Mouse (Mus musculus) kidney, postnatal 4 days (tissue): ENCODE measurements around the gene Sin3a.

Experiments used
- DNase-seq, 2 experiments: peaks; one replicate each; pipeline ENCODE4 v3.0.0; 2021; ENCODE audit warnings: mixed read lengths in 2 of 2

Gene Sin3a

GRCm38 (mm10) chr9:57071801-57072351, at the start of gene Sin3a:
TSS of gene Sin3a (plus strand) at chr9:57072040.
- DNase-seq = peak; percentile 75 to 83

- no peak for DNase-seq
Measured at GRCm38 (mm10) chr9:57031756-57032155, 40.1 kb upstream of the Sin3a start.

GRCm38 (mm10) chr9:57056237-57056636, 15.6 kb upstream of the Sin3a start:
- DNase-seq = peak; percentile 27 to 57

GRCm38 (mm10) chr9:57064164-57064563, 7.7 kb upstream of the Sin3a start:
- no peak for DNase-seq

- peak in 1 of 2 experiments; percentile 5 for DNase-seq
Measured at GRCm38 (mm10) chr9:57068266-57068665, 3.6 kb upstream of the Sin3a start.

- no peak for DNase-seq
Measured at GRCm38 (mm10) chr9:57070262-57070661, 1.6 kb upstream of the Sin3a start.

GRCm38 (mm10) chr9:57070800-57071545, 867 bp upstream of the Sin3a start:
- peak in 1 of 2 experiments; percentile 4 for DNase-seq

GRCm38 (mm10) chr9:57072526-57072988, 717 bp downstream of the Sin3a start:
- DNase-seq = no peak

GRCm38 (mm10) chr9:57072989-57073789, 1.3 kb downstream of the Sin3a start:
- DNase-seq = peak; percentile 95 to 98

GRCm38 (mm10) chr9:57073790-57074094, 1.9 kb downstream of the Sin3a start:
- DNase-seq = no peak

GRCm38 (mm10) chr9:57074171-57074821, 2.5 kb downstream of the Sin3a start:
- peak; percentile 56 to 73 for DNase-seq

- DNase-seq = peak; percentile 78 to 89
Measured at GRCm38 (mm10) chr9:57074822-57075603, 3.2 kb downstream of the Sin3a start.

- peak; percentile 98 to 99 for DNase-seq
Measured at GRCm38 (mm10) chr9:57075681-57076381, 4.0 kb downstream of the Sin3a start.

GRCm38 (mm10) chr9:57076701-57077660, 5.1 kb downstream of the Sin3a start:
- peak; percentile 92 to 95 for DNase-seq

- no peak for DNase-seq
Measured at GRCm38 (mm10) chr9:57082236-57082635, 10.4 kb downstream of the Sin3a start.

- peak; percentile 21 to 24 for DNase-seq
Measured at GRCm38 (mm10) chr9:57117261-57117755, 45.5 kb downstream of the Sin3a start.

GRCm38 (mm10) chr9:57129641-57130040, 57.8 kb downstream of the Sin3a start:
- DNase-seq = no peak

- DNase-seq = peak; percentile 98
Measured at GRCm38 (mm10) chr9:57130577-57131433, 59.0 kb downstream of the Sin3a start, which contains the start of gene Man2c1. TSS of gene Man2c1 (plus strand) at chr9:57130690.

GRCm38 (mm10) chr9:57137246-57137645, 65.4 kb downstream of the Sin3a start:
- no peak for DNase-seq
